Mouse (Mus musculus) skeletal muscle tissue, adult 2 months (tissue): ENCODE results near the gene Cdk12.

Experiments
- DNase-seq: peaks from one replicate; pipeline ENCODE4 v3.0.0-alpha.2; 2012; ENCODE audit warnings: low read depth, low spot score

The Cdk12 gene

DNA sequence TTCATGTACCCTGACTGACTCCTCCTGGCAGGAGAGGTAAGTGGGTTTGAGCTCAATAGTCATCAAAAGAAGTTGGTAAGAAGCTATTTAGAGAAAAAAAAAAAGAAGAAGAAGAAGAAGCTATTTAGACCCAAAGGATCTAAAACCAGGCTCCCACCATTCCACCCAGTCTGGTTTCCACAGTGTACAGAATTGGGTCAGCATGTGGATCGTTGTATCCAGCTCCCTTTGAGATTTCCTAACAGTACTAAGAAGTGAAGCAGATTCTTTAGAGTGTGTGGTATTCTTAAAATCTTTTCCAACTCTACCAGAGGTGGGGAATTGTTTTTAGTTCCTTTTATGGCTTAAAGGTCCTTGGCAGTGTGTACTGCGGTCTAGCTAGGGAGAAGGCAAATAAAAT, 50.9 kb downstream of the Cdk12 start:
- no peak for DNase-seq

DNA sequence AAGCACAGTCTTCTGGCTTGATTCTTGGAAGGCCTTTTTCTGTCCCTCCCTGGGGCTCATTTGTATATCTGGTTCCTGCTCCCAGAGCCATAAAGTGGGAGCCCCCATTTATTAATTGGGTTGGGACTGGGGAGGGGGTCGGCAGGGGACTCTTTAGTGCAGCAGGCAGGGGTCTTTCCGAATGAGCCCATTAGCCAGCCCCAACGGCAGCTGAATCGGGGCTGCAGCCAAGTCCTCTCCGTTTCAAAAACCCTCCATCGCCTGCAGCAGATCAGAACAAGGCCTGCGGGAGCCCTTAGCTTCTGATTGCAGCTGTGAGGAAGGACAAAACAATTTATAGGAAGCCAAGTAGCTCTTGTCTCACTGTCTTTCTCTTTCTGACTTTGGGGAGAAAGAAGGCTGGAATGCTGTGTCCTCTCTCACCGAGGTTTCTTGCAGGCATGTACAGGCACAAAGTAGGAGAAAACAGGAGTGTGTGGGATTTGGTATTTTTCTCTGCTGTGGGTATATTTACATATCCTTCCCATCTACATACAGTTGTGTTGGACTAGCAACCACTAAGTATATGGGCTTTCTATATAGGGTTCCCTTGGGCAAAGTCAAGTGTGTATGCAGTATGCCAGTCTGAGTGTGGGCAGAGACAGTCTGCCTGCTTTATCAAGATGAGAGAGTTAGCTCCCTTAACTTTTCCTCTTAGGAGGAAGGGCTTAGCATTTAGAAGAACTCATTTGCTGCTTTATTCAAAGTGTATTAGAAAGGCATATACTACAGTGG, 58.0 kb downstream of the Cdk12 start:
- no peak for DNase-seq

DNA sequence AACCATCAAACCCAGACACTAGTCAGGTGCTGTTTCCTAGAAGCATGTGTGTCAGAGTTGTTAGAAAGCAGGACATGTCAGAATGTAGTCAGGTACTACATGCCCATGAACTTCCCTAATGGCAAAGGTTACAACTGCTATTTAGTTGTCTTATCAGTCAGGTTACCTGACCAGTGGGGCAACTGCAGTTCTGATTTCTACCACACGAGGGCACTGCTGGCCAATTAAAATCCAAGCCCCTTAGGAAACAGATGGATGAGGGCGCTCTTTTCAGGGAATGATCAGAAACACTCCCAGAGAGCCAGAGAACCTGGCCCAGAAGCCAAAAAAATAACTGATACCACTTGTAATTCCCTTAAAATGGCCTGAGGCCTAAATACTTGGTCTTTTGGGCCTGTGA, 62.2 kb downstream of the Cdk12 start:
- DNase-seq = peak; percentile 38

DNA sequence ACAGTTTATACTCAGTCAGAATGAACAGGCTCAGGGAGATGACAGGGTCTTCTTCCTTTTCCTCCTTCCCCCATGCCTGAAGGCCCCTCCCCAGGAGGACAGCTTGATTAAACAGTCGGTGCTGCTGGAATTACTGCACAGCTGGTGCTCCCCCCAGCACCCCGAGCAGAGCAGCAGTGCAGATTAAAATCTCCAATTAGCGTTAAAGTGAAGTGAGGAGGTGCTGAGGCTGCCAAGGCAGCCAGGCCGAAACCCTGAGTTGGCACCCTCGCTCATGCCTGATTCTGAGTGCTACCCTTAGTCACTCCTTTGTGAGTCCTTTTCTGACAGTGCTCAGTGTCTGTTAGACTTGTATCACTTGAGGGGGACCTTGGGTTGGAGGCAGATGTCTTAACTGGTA, 63.0 kb downstream of the Cdk12 start:
- DNase-seq = no peak

DNA sequence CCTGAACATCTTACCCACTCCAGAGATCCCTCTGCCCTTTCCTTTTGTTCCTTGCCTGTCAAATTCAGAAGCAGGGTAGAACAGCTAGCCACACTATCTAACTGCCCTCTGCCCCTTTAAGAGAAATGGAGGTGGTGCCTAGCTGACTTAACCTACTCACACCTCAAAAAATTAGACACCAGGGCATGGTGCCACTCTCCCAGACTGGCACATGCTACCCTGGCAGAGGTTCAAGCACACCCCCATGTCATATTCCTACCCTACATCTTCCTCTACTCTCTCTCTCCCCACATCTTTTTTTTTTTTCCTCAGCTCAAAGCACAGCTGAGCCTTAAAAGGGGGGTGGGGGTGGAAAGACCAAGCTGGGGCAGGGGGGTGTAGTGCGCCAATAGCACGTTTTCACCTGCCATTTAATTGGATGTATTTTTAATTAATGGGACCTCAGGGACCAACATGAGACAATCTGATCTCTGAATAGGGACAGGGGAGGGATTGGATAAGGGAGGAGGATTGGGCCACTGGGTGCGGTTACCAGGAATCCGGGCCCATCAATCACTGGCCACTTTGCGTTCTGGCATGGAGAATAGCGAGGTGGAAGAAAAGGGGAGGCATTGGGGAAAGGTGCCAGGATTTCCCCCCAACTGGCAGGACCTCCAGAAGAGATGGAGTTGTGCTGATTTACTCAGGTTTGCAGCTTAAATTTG, 64.0 kb downstream of the Cdk12 start:
- DNase-seq = no peak

DNA sequence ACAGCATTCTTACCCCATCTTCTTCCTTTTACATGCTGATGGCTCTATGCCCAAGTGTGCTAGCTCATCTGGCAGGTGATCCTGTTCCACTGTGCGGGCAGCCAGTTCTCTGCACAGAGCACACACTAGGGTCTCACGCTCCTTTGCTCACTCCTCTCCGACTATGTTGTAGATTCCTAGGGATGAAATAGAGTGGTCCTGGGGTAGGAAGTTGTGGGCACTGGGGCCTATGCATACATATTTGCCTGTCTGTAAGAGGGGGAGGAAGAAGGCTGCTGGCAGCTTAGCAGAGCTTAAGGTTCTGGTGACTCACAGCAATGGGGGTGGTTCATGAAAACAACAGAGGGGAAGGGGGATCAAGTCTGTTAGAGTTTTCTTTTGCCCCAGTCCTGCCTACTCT, 67.2 kb downstream of the Cdk12 start:
- DNase-seq = no peak

DNA sequence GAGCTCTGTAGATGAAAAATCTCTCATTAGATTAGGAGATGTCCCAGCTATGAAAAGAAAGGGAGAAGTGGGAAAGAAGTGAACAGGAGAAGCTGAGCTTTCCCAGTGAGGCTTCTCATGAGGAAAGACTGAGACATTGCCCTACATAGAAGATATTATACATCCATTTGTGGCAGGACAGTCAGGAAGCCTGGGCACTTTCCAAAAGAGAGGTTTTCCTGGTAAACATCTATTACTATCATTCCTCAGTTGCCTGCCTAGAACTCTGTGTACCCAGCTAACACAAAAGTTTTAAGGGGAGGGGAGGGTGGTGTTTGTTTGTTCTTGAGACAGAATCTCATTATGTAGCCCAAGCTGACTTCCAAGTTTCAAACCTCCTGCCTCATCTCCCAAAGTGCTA, 67.6 kb downstream of the Cdk12 start:
- DNase-seq = no peak

DNA sequence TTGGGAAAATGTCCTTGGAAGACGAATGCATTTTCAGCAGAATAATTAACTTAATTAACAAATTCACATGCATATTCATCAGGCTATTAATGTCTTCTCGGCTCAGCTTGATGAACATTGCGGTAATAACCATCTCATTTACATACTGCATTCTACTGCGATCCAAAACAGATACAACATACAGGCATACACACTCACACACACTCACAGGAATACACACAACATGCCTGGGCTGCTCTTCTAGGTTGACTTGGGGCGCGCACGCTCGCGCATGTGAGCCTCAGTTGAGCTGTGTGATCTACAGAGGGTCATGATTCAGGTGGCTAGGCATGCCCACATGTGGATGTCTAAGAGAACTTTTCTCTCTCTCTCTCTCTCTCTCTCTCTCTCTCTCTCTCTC, 80.9 kb downstream of the Cdk12 start:
- no peak for DNase-seq

DNA sequence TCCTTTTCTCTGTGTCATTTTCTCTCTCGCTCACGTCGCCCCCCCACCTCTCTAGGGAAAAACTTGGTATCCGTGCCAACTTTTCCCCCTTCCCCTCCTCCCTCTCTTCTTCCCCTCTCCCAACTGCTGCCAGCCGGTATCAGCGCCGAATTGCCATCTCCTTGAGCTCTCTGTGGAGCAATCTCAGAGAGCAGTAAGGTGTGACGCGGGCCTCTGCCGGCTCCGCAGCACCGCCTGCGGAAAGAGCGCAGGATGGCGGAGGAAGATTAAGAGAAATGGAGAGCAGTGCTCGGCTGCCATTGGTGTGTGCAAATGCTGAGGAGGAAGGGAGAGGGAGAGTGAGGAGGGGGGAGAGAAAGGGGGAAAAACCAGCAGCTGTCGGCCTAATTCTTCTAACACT, 81.4 kb downstream of the Cdk12 start:
- DNase-seq = no peak

DNA sequence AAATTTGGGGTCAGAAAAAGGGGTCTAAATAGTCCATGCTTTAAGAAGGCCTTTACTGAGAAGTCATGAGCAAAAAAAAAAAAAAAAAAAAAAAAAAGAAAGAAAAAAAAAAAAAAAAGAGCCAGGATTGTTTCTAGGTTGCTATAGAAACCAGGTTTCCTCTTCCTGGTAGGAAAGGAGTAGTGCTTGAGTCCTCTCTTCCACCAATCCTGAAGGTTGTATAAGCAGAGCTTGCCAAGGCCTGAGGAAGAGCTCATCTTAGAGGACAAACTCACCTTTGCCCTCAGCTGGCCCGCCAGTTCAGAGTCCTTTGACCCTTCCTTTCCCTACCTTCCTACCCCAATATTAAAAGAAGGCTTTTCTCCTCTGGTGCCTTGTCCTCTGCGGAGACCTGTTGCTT, 82.5 kb downstream of the Cdk12 start:
- no peak for DNase-seq

DNA sequence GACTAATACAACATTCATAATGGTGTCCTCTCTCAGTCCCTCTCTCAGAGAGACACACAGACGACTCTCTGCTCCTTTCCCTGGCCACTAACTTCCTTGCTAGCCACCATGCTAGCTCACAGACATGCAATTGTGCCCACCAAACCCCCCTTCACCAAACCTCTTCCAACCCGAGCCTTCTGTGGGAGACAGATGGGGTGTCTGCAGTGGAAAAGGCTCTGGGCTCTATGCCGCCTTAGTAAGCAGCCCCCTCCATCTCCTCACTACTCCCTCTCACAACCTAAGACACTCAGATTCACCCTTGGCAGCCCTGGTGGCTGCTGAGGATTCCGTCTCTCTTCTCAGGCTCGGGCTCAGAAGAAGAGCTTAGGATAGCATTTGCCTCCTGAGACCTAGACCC, 84.7 kb downstream of the Cdk12 start:
- DNase-seq = no peak

DNA sequence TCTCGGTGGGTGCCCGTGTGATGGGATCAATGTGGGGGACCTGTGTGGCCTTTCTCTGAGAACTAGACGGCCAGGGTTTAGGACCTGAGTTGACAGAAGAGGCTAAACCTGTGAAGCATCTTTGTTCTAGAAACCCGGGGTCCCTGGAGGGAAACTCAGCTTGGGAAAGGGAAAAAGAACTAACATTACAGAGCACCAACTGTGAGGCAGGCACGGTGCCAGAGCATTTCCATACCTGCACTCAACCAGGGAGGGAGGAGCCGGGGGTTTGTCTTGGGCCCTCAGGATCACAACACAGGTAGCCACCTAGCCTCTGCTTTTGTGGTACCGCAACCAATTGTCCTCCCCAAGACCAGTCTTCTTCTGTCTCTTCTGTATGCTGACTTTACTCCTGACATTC, 85.1 kb downstream of the Cdk12 start:
- no peak for DNase-seq

DNA sequence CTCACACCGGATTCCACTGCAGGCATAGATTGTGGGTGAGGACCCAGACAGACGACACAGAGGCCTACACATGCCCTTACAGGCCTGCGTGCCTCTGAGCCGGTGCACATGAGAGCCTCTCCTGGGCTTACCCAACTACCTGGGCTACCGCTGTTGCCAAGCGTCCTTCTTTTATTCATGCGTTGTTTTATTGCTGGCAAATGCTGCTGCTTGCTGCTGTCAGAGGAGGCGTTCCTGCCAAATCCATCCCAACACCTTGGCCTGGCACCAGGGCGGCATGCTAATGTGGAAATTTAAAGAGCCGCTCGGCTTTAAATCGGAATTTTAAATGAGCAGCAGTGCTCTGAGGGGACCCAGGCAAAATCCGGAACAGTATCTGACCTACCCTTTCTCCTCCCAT, 87.0 kb downstream of the Cdk12 start:
- DNase-seq = no peak

DNA sequence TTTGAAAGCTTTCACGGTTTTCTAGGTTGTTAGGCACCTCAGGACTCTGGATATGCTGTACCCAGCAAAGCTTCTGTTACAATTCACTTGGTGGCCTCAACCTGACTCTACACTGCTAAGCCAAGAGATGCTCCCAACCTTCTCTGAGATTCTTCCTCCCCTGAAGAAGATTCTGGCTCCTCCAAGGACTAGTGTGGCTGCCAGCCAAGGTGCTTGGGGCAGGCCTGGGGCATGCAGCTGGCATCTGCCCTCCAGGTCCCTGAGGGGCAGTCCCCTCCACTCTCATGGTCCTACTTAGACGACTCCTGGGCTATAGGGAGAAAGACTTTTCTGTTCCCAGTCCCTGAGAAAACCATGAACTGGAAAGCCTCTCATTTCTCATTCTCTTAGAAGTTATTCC, 88.0 kb downstream of the Cdk12 start:
- DNase-seq = no peak

DNA sequence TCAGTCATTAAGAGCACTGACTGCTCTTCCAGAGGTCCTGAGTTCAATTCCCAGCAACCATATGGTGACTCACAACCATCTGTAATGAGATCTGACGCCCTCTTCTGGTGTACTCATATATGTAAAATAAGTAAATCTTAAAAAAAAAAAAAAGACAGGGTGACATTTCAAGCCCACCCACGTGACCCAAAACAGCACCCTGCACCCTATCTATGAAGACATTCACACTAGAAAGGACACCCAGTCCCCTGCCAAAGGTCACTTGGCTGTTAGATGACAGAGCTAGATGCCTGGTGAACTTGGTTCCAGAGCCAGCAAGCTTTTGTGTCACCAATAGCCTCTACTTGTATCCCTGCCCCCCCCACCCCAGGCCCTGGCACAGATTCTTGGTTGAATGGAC, 90.2 kb downstream of the Cdk12 start:
- no peak for DNase-seq

DNA sequence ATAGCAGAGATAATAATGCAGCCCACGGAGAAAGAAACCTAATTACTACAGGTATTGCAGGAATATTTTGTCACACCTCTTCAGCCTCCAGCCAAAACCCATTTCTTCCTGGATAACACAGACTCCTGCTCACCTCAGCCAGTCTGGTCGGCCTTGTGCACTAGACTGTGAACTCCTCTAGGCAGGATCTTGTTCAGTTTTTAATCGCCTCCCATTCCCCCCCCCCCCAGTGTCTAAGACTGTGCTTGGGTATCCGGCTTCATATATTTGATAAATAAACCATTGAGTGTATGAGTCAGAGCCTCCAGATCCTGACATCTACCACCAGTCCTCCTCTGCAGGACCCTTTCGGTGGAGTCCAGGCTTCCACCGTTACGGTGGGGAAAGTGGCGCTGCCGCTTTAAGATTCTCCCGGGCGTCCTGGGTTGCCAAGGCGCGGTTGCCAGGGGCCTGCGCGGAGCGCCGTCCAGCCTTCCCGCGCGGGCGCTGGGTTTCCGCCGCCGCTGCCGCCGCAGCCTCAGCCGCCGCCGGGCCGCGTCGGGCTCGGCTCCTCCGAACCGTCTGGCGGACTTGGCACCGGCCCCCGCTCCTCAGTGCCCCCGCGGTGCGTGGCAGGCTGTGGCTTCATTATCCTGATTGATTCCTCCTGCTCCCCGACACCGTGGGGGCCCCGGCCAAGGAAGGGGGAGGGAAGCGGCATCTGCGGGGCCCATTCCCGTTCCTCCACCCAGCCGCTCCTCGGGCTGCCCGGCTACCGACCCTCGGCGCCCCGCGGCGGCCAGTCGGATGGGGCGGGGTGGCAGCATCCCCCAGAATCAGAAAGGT, 91.5 kb downstream of the Cdk12 start:
- no peak for DNase-seq

DNA sequence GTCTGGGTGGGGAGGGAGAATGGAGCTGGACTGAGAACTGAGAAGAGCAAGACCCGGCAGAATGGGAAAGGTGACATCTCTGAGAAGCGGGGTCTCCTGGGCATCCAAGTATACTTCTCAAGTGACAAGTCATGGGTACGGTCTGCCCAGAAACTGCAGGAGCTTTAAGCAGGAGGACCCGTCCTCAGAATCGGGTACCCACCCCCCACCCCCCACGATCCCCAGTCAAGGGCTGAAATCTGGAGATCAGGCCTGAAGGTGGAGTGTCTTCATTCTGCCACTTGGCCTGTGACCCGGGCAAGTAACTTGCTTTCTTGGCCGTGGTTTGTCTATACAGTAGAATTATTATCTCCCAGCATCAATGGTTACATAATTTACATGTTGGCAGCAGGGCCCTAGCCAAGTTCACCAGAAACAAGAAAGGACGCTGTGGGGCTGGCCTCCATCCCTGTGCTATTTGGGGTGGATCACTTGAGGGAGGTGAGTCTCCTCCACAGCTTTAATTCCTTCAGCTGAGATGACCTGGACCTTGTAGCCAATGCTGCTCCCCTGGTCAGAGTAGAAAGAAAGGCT, 92.2 kb downstream of the Cdk12 start:
- DNase-seq = no peak

DNA sequence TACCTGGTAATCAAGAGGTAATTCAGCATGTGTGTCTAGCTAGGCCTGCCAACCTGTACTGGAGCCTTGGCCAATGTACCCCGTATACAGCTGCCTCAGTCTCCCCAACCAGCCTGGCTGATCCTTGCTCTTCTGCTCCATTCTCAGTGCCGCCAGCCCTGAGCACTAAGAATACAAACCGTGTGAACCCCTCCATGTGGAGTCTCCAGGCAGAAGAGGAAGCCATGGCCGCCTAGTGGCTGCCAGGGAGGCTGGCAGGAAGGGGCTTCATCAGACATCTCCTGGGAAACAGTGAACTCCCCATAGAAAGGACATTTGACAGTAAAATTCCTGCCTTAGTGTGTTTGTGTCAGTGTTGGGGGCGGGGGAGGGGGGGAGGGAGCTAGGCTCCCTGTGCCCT, 93.4 kb downstream of the Cdk12 start:
- no peak for DNase-seq

DNA sequence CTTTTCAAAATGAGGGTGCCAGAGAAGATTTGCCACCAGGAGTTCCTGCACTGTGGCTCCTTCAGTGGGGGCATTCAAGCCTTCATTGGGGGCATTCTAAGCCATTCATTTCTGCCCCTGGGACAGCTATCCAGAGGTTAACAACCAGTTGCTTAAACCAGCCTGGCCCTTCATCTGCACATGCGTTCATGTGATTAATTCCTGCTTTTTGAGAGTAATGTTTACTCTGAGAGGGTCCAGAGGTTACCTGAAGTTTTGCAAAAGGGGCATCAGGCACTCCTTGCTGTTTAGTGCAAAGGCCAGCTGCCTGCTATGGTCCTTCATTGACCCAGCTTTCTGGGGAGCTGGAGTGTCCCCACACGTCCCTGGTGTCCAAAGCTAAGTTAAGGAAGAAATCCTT, 94.1 kb downstream of the Cdk12 start:
- no peak for DNase-seq

DNA sequence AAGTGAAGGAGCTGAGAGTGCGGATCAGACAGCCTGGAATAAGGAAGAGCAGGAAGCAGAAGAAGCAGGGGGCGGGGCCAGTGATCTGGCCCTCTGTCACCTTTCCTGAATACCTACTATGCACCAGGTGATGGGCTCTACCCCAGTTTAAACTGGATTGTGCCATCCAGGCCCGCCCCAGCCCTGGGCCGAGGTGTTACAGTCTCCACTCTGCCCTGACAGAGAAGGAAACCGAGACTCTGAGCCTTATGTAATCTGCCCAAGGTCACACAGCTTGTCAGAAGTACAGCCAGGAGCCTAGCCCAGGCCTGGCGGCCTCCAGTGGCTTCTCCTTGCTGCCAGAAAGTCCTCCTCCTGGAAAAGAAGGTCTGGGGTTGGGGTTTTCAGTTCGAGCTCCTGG, 94.9 kb downstream of the Cdk12 start:
- no peak for DNase-seq

DNA sequence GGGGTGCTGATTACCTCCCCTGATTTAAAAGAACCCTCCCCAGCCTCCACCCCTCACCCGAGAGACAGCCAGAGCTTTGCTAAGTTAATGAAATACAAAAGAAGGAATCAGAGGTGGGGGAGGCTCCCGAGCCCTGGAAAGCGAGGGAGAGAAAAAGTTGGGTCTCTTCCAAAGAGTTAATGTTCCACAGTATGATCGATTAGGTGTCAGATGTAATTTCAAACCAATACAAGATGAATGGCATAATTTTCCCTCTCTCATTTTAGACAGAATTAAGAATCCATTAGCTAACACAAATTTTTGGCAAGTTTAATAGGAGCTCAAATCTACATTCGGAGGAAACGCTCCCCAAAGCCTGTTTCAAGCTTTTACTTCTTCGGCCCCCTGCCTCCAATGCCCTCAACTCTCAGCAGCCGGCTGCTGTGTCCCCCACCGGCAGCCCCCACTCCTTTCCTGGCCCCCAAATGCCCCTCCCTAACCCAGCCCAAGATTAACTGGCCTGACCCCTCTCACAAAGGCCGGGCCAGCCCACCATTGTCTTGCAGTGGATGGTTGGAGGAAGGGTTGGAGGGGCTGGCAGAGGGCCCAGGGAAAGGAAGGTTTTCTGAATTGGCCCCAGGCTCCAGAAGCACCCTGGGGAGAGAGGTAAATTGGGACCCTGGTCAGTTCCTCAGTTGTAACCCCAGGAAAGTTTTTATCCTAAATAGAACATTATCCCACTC, 95.8 kb downstream of the Cdk12 start:
- DNase-seq = no peak
